Mouse (Mus musculus): ENCODE measurements at regions not wholly inside any gene's neighbourhood (a gene's known extent, or its start where the extent isn't known, plus 50 kb on each side); places are given as distances from the start of the nearest gene placed in this dataset.

- no peaks in the 10 kb centered on the region for H3K36me3 ChIP-seq
- no peak overlapping the region for H3K4me2 ChIP-seq
- no peak for ATAC-seq (replicated peaks; ENCODE audit: low FRiP score)
- no peaks in the 10 kb centered on the region for H3K9me3 ChIP-seq (replicated peaks)
- no peak overlapping the region for H3K27ac ChIP-seq
- H3K4me3 ChIP-seq (replicated peaks): no peak overlapping the region
- WGBS: 28% methylated on average over 1 of the region's 1 CpGs
- H3K27me3 ChIP-seq: no peaks in the 10 kb centered on the region
- H3K4me1 ChIP-seq: no peaks in the 10 kb centered on the region
- H3K9ac ChIP-seq: no peak overlapping the region
Observed at GRCm38 (mm10) chr15:61723696-61724095, 800.9 kb upstream of the A1bg start.

- H3K4me1 ChIP-seq: no peaks in the 10 kb centered on the region
Observed at GRCm38 (mm10) chr15:61718486-61718885, 795.7 kb upstream of the A1bg start.

GRCm38 (mm10) chr15:61717216-61717615, 794.4 kb upstream of the A1bg start:
- Histone ChIP-seq H3K27me3 (no peaks in the 10 kb centered on the region), H3K4me2 (no peak overlapping the region), H3K36me3 (no peaks in the 10 kb centered on the region), H3K4me3 (replicated peaks) (no peak overlapping the region), H3K4me1 (no peaks in the 10 kb centered on the region), H3K27ac (no peak overlapping the region), H3K9ac (no peak overlapping the region), H3K9me3 (replicated peaks) (no peaks in the 10 kb centered on the region)
- WGBS: 72% methylated on average over 1 of the region's 1 CpGs
- no peak for ATAC-seq (replicated peaks; ENCODE audit: low FRiP score)

More at GRCm38 (mm10) chr15:61718486-61718885, 795.7 kb upstream of the A1bg start:
- Histone ChIP-seq H3K36me3 (no peaks in the 10 kb centered on the region), H3K27ac (no peak overlapping the region), H3K27me3 (no peaks in the 10 kb centered on the region), H3K9me3 (replicated peaks) (no peaks in the 10 kb centered on the region), H3K4me3 (replicated peaks) (no peak overlapping the region), H3K4me2 (no peak overlapping the region), H3K9ac (no peak overlapping the region)
- no peak for ATAC-seq (replicated peaks; ENCODE audit: low FRiP score)

GRCm38 (mm10) chr15:61713953-61714352, 791.1 kb upstream of the A1bg start:
- Histone ChIP-seq H3K4me3 (replicated peaks) (no peak overlapping the region), H3K4me1 (no peaks in the 10 kb centered on the region), H3K36me3 (no peaks in the 10 kb centered on the region), H3K27me3 (no peaks in the 10 kb centered on the region), H3K27ac (no peak overlapping the region), H3K9me3 (replicated peaks) (no peaks in the 10 kb centered on the region), H3K9ac (no peak overlapping the region), H3K4me2 (no peak overlapping the region)
- WGBS: 51% methylated on average over 2 of the region's 2 CpGs
- ATAC-seq (replicated peaks; ENCODE audit: low FRiP score): no peak

- H3K9me3 ChIP-seq (replicated peaks): no peaks in the 10 kb centered on the region
- H3K4me3 ChIP-seq (replicated peaks): no peak overlapping the region
- ATAC-seq (replicated peaks; ENCODE audit: low FRiP score): no peak
- no peaks in the 10 kb centered on the region for H3K4me1 ChIP-seq
- H3K4me2 ChIP-seq: no peak overlapping the region
- no peaks in the 10 kb centered on the region for H3K27me3 ChIP-seq
- no peak overlapping the region for H3K9ac ChIP-seq
- WGBS: 84% methylated on average over 4 of the region's 4 CpGs
- H3K36me3 ChIP-seq: no peaks in the 10 kb centered on the region
- no peak overlapping the region for H3K27ac ChIP-seq
Observed at GRCm38 (mm10) chr15:61708928-61709327, 786.1 kb upstream of the A1bg start.

GRCm38 (mm10) chr15:61707952-61708351, 785.1 kb upstream of the A1bg start:
- no peak overlapping the region for H3K4me2 ChIP-seq
- no peaks in the 10 kb centered on the region for H3K9me3 ChIP-seq (replicated peaks)
- H3K27ac ChIP-seq: no peak overlapping the region
- ATAC-seq (replicated peaks; ENCODE audit: low FRiP score): no peak
- no peaks in the 10 kb centered on the region for H3K36me3 ChIP-seq
- WGBS: 63% methylated on average over 6 of the region's 6 CpGs
- no peaks in the 10 kb centered on the region for H3K4me1 ChIP-seq
- no peak overlapping the region for H3K9ac ChIP-seq
- H3K27me3 ChIP-seq: no peaks in the 10 kb centered on the region
- no peak overlapping the region for H3K4me3 ChIP-seq (replicated peaks)

- H3K27ac ChIP-seq: no peak overlapping the region
- H3K9me3 ChIP-seq (replicated peaks): no peaks in the 10 kb centered on the region
- no peak overlapping the region for H3K9ac ChIP-seq
- no peak overlapping the region for H3K4me2 ChIP-seq
- no peaks in the 10 kb centered on the region for H3K36me3 ChIP-seq
- no peaks in the 10 kb centered on the region for H3K27me3 ChIP-seq
- H3K4me1 ChIP-seq: no peaks in the 10 kb centered on the region
- H3K4me3 ChIP-seq (replicated peaks): no peak overlapping the region
- WGBS: 90% methylated on average over 1 of the region's 1 CpGs
- no peak for ATAC-seq (replicated peaks; ENCODE audit: low FRiP score)
Observed at GRCm38 (mm10) chr15:61692679-61693078, 769.9 kb upstream of the A1bg start.

GRCm38 (mm10) chr15:61690425-61690824, 767.6 kb upstream of the A1bg start:
- Histone ChIP-seq H3K9me3 (replicated peaks) (no peaks in the 10 kb centered on the region), H3K4me2 (no peak overlapping the region), H3K27ac (no peak overlapping the region), H3K4me1 (no peaks in the 10 kb centered on the region), H3K9ac (no peak overlapping the region), H3K4me3 (replicated peaks) (no peak overlapping the region), H3K36me3 (no peaks in the 10 kb centered on the region), H3K27me3 (no peaks in the 10 kb centered on the region)
- no peak for ATAC-seq (replicated peaks; ENCODE audit: low FRiP score)
- 85% methylated on average over 13 of the region's 13 CpGs for WGBS

GRCm38 (mm10) chr15:61689776-61690397, 767.1 kb upstream of the A1bg start:
- Histone ChIP-seq H3K27ac (no peak overlapping the region), H3K9me3 (replicated peaks) (no peaks in the 10 kb centered on the region), H3K27me3 (no peaks in the 10 kb centered on the region), H3K4me3 (replicated peaks) (no peak overlapping the region), H3K4me1 (no peaks in the 10 kb centered on the region), H3K4me2 (no peak overlapping the region), H3K9ac (no peak overlapping the region), H3K36me3 (no peaks in the 10 kb centered on the region)
- no peak for ATAC-seq (replicated peaks; ENCODE audit: low FRiP score)
- 63% methylated on average over 12 of the region's 12 CpGs for WGBS

- Histone ChIP-seq H3K4me1 (no peaks in the 10 kb centered on the region), H3K4me2 (no peak overlapping the region), H3K9me3 (replicated peaks) (no peaks in the 10 kb centered on the region), H3K36me3 (no peaks in the 10 kb centered on the region), H3K27me3 (no peaks in the 10 kb centered on the region), H3K27ac (no peak overlapping the region), H3K4me3 (replicated peaks) (no peak overlapping the region), H3K9ac (no peak overlapping the region)
- 79% methylated on average over 4 of the region's 4 CpGs for WGBS
- no peak for ATAC-seq (replicated peaks; ENCODE audit: low FRiP score)
Observed at GRCm38 (mm10) chr15:61682968-61683367, 760.2 kb upstream of the A1bg start.

GRCm38 (mm10) chr15:61670556-61670955, 747.7 kb upstream of the A1bg start:
- Histone ChIP-seq H3K27ac (no peak overlapping the region), H3K4me3 (replicated peaks) (no peak overlapping the region), H3K4me2 (no peak overlapping the region), H3K9ac (no peak overlapping the region), H3K36me3 (no peaks in the 10 kb centered on the region), H3K4me1 (no peaks in the 10 kb centered on the region), H3K27me3 (no peaks in the 10 kb centered on the region), H3K9me3 (replicated peaks) (no peaks in the 10 kb centered on the region)
- no peak for ATAC-seq (replicated peaks; ENCODE audit: low FRiP score)
- WGBS: 79% methylated on average over 5 of the region's 5 CpGs

GRCm38 (mm10) chr15:61660581-61660980, 737.8 kb upstream of the A1bg start:
- H3K27me3 ChIP-seq: no peaks in the 10 kb centered on the region
- no peaks in the 10 kb centered on the region for H3K9me3 ChIP-seq (replicated peaks)
- H3K4me2 ChIP-seq: no peak overlapping the region
- H3K27ac ChIP-seq: 0 out of 2 replicates have a peak overlapping the region, but pooled peaks have one; percentile 2
- H3K36me3 ChIP-seq: no peaks in the 10 kb centered on the region
- H3K9ac ChIP-seq: no peak overlapping the region
- no peak for ATAC-seq (replicated peaks; ENCODE audit: low FRiP score)
- H3K4me3 ChIP-seq (replicated peaks): no peak overlapping the region
- no peaks in the 10 kb centered on the region for H3K4me1 ChIP-seq
- 56% methylated on average over 3 of the region's 3 CpGs for WGBS

- H3K27me3 ChIP-seq: no peaks in the 10 kb centered on the region
- no peaks in the 10 kb centered on the region for H3K4me1 ChIP-seq
- no peak overlapping the region for H3K4me3 ChIP-seq (replicated peaks)
- no peak for ATAC-seq (replicated peaks; ENCODE audit: low FRiP score)
- H3K36me3 ChIP-seq: no peaks in the 10 kb centered on the region
- no peak overlapping the region for H3K9ac ChIP-seq
- no peak overlapping the region for H3K4me2 ChIP-seq
- H3K27ac ChIP-seq: no peak overlapping the region
- H3K9me3 ChIP-seq (replicated peaks): no peaks in the 10 kb centered on the region
Observed at GRCm38 (mm10) chr15:61656951-61657350, 734.1 kb upstream of the A1bg start.

Data from kidney, embryonic 15.5 days (tissue).